In genomic region chr9:35342436-35342835, GRCm38 (mm10) we compare ENCODE assay signal across 9 mouse cellular contexts.
DNase-seq lines count a peak whose midpoint lies in the region; ATAC-seq and TF ChIP-seq lines count a peak whose summit lies in the region.
"Had no signal": no experiment of that assay in that cellular context is flagged by ENCODE, and none has a peak within 500 bp of the region (broad histone marks: within the 10 kb centered on the region; RNA-seq: fewer than 3 reads in every experiment).

No protein-coding gene starts in this region.

- WGBS in intestine, embryonic 14.5 days = 35% methylated on average over 2 of the region's 2 CpGs
- 58% methylated on average over 2 of the region's 2 CpGs for WGBS in intestine, postnatal 0 days

- no peaks in the 10 kb centered on the region for H3K36me3 ChIP-seq in intestine, embryonic 14.5 days (ENCODE audit: control insufficient read depth, insufficient read depth, low read length)
- H3K36me3 ChIP-seq in intestine, postnatal 0 days (ENCODE audit: control insufficient read depth, insufficient read depth) = no peaks in the 10 kb centered on the region

- H3K4me3 ChIP-seq in intestine, embryonic 14.5 days (ENCODE audit: low read depth, low read length) = no peak overlapping the region
- H3K4me3 ChIP-seq in intestine, postnatal 0 days (ENCODE audit: low read depth, low read length) = no peak overlapping the region
- H3K4me3 ChIP-seq: layer of hippocampus, adult 2 months had no signal

- DNase-seq in intestine, embryonic 14.5 days (ENCODE audit: low spot score) = no peak
- DNase-seq in cerebellum, adult 11 months = peak; percentile 81
- DNase-seq in gastrocnemius, postnatal 36 days = peak; percentile 29 to 31
- peak; percentile 43 for DNase-seq in lung, postnatal 10 days
- no peak for DNase-seq in spleen, adult 18-20 months
- no peak for DNase-seq in layer of hippocampus, postnatal 14 days (ENCODE audit: low spot score in 2 of 2)
- DNase-seq in left cerebral cortex, postnatal 4 days = no peak

- peaks cover 65% of the 10 kb centered on the region for H3K4me1 ChIP-seq in intestine, embryonic 14.5 days (replicated peaks; ENCODE audit: control insufficient read depth, insufficient read depth, low read length)
- 0 out of 2 replicates have a peak, but pooled peaks cover 2% of the 10 kb centered on the region for H3K4me1 ChIP-seq in intestine, postnatal 0 days (replicated peaks; ENCODE audit: control insufficient read depth, insufficient read depth, low read length)

- H3K27me3 ChIP-seq in intestine, embryonic 14.5 days (replicated peaks; ENCODE audit: control insufficient read depth, insufficient read depth, low read length) = no peaks in the 10 kb centered on the region
- H3K27me3 ChIP-seq in intestine, postnatal 0 days (replicated peaks; ENCODE audit: control insufficient read depth, insufficient read depth, low read length) = 0 out of 2 replicates have a peak, but pooled peaks cover 3% of the 10 kb centered on the region

- ATAC-seq in intestine, embryonic 14.5 days (replicated peaks; ENCODE audit: low FRiP score, low TSS enrichment, low read depth) = peak; percentile 67; the same call in 1 of the 2 replicates
- ATAC-seq in intestine, postnatal 0 days = no peak

- peak overlapping the region; percentile 70 for H3K27ac ChIP-seq in intestine, embryonic 14.5 days (ENCODE audit: low read depth)
- no peak overlapping the region for H3K27ac ChIP-seq in intestine, postnatal 0 days (ENCODE audit: low read depth, low read length)
- H3K27ac ChIP-seq: layer of hippocampus, adult 2 months had no signal

- no peaks in the 10 kb centered on the region for H3K9me3 ChIP-seq in intestine, embryonic 14.5 days (ENCODE audit: control insufficient read depth, low read length)
- no peaks in the 10 kb centered on the region for H3K9me3 ChIP-seq in intestine, postnatal 0 days (ENCODE audit: control insufficient read depth)

- no peak for TF ChIP-seq CTCF in intestine, postnatal 0 days (IDR thresholded peaks at IDR 0.05; ENCODE audit: low read depth)

- intact Hi-C loops in gastrocnemius, postnatal 36 days (cut with DNase I) = no loop called here
- intact Hi-C loops in left cerebral cortex, postnatal 4 days (cut with DNase I) = no loop called here

- no peak overlapping the region for H3K4me2 ChIP-seq in intestine, embryonic 14.5 days (ENCODE audit: low read length)
- no peak overlapping the region for H3K4me2 ChIP-seq in intestine, postnatal 0 days (replicated peaks; ENCODE audit: low read depth)

- H3K9ac ChIP-seq in intestine, embryonic 14.5 days (ENCODE audit: low read length) = no peak overlapping the region
- H3K9ac ChIP-seq in intestine, postnatal 0 days (ENCODE audit: low read depth, low read length) = no peak overlapping the region

Comparison
In these comparisons a context has a peak if more than half of its experiments do, and no peak if none do; other contexts are left out.
1. DNase-seq: peak in cerebellum, adult 11 months (single experiment), gastrocnemius, postnatal 36 days (2 of 2) and lung, postnatal 10 days (single experiment); none in intestine, embryonic 14.5 days (single experiment), spleen, adult 18-20 months (0 of 2), layer of hippocampus, postnatal 14 days (0 of 2) and left cerebral cortex, postnatal 4 days (single experiment).